In the genomic region with DNA sequence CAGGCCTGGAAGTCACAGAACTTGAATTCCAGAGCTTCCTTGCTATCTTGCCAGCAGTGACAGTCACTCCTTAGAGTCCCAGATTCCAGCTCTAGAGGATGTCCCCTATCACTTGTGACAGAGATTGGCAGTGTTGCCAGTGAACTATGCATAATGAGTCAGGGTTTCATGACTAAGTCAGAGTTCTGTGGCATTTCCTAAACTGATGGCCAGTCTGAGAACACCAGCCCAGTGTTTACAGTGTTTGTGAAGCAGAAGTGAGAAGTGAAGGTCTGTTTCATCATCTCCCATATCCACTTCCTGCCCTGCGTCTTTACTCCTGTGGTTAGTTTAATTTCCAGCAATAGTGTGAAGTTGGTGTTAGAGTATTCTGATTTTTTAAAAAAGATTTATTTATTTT, we compare ENCODE assay signal across 10 mouse cellular contexts. TPM values are rescaled to one million over a fixed set of nuclear protein-coding genes. Genes with fewer than 3 reads are reported as not detected.
DNase-seq lines count a peak whose midpoint lies in the region; TF ChIP-seq lines count a peak whose summit lies in the region.
"Had no signal": no experiment of that assay in that cellular context is flagged by ENCODE, and none has a peak within 500 bp of the region (broad histone marks: within the 10 kb centered on the region; RNA-seq: fewer than 3 reads in every experiment).

No protein-coding gene starts in this region.

- H3K27ac ChIP-seq in heart, embryonic 10.5 days = peak overlapping the region; percentile 57
- peak overlapping the region; percentile 65 for H3K27ac ChIP-seq in macrophage
- H3K27ac ChIP-seq in layer of hippocampus, adult 2 months = no peak overlapping the region; the same call in 1 of the 2 replicates

- peaks cover 71% of the 10 kb centered on the region for H3K79me2 ChIP-seq in macrophage (ENCODE audit: inconsistent target)

- no peak for TF ChIP-seq CTCF in layer of hippocampus, adult 2 months (conservative IDR thresholded peaks at IDR 0.05)

- DNase-seq in heart, embryonic 10.5 days (ENCODE audit: low spot score) = no peak
- no peak for DNase-seq in heart, adult 8-10 months (ENCODE audit: low spot score)
- peak; percentile 61 for DNase-seq in 3134 (ENCODE audit: extremely low read depth, insufficient read length, low spot score)
- peak; percentile 50 for DNase-seq in NIH3T3 (ENCODE audit: low read depth)
- no peak for DNase-seq in thymus, adult 18-20 months
- DNase-seq in thymus, postnatal 36 days = no peak
- DNase-seq in layer of hippocampus, adult 2 months (ENCODE audit: low spot score in 2 of 2) = no peak
- DNase-seq: kidney, adult 8-10 months; lung, postnatal 4 days had no signal

- peaks cover 38% of the 10 kb centered on the region for H3K4me1 ChIP-seq in heart, embryonic 10.5 days

- peaks cover 3% of the 10 kb centered on the region; the same call in 1 of the 2 replicates for H3K27me3 ChIP-seq in heart, embryonic 10.5 days (ENCODE audit: insufficient read depth, poor library complexity, severe bottlenecking)

- no peak overlapping the region for H3K4me3 ChIP-seq in heart, embryonic 10.5 days
- no peak overlapping the region for H3K4me3 ChIP-seq in macrophage (ENCODE audit: inconsistent target)
- H3K4me3 ChIP-seq in layer of hippocampus, adult 2 months = no peak overlapping the region

- 68% methylated on average over 1 of the region's 1 CpGs for WGBS in heart, embryonic 10.5 days
- 0% methylated on average over 1 of the region's 1 CpGs for WGBS in macrophage (ENCODE audit: missing documents)

- H3K36me3 ChIP-seq in heart, embryonic 10.5 days = no peaks in the 10 kb centered on the region
- H3K36me3 ChIP-seq in macrophage (ENCODE audit: inconsistent target) = peaks cover 5% of the 10 kb centered on the region; the same call in 1 of the 2 replicates

- no peaks in the 10 kb centered on the region for H3K9me3 ChIP-seq in heart, embryonic 10.5 days

RNA-seq across cellular contexts. Expression of a gene that starts 7.6 kb away (rescaled TPM):
- 4.6 and 6.5 TPM in 2 replicates for polyA plus RNA-seq in heart, embryonic 10.5 days (2016; fragmentation: Nextera tagmentation; extraction: Ambion mirVana)
- 1 to 10 TPM; 2.4 to 5.1 (median 3.0) TPM for total RNA-seq in heart, adult 8-10 months (2022)
- 100 to 1,000 TPM in 9 of 26 experiments, 10 to 100 TPM in 17; 16.1 to 338 (median 55.1) TPM for total RNA-seq in macrophage (2018; cell fraction: chromatin; rRNA removed)
- 100 to 1,000 TPM in 2 of 26 experiments, 10 to 100 TPM in 22, 1 to 10 TPM in 2; 6.7 to 150 (median 15.3) TPM for total RNA-seq in macrophage (2018; cell fraction: cytosol; rRNA removed)
- 100 to 1,000 TPM in 9 of 26 experiments, 10 to 100 TPM in 17; 22.5 to 279 (median 75.0) TPM for total RNA-seq in macrophage (2018; cell fraction: nucleus; rRNA removed)
- 11.0 to 16.8 TPM (median 11.8 TPM) in 3 replicates for polyA plus RNA-seq in macrophage (2018)
- total RNA-seq in layer of hippocampus, adult 2 months (2021) = 1 to 10 TPM; 6.7 to 8.1 TPM

RNA-seq across cellular contexts. Expression of a gene that starts 22.9 kb away (rescaled TPM):
- 0.03 and 0.07 TPM in 2 replicates for polyA plus RNA-seq in heart, embryonic 10.5 days (2016; fragmentation: Nextera tagmentation; extraction: Ambion mirVana)
- total RNA-seq in heart, adult 8-10 months (2022) = not detected
- total RNA-seq in macrophage (2018; cell fraction: chromatin; rRNA removed) = under 1 TPM in 2 of 26 experiments, not detected in 24; 0.16 to 0.17 TPM
- under 1 TPM in 8 of 26 experiments, not detected in 18; 0.03 to 0.05 (median 0.05) TPM for total RNA-seq in macrophage (2018; cell fraction: cytosol; rRNA removed)
- under 1 TPM in 7 of 26 experiments, not detected in 19; 0.06 to 0.34 (median 0.16) TPM for total RNA-seq in macrophage (2018; cell fraction: nucleus; rRNA removed)
- not detected in 3 replicates for polyA plus RNA-seq in macrophage (2018)
- 10 to 100 TPM; 38.2 to 38.6 TPM for total RNA-seq in layer of hippocampus, adult 2 months (2021)

Comparison
In these comparisons a context has a peak if more than half of its experiments do, and no peak if none do; other contexts are left out.
1. DNase-seq: peak in 3134 (single experiment) and NIH3T3 (single experiment); none in heart, embryonic 10.5 days (single experiment), heart, adult 8-10 months (single experiment), thymus, adult 18-20 months (0 of 2), thymus, postnatal 36 days (0 of 2) and layer of hippocampus, adult 2 months (0 of 2).
2. RNA of a gene that starts 22.9 kb away (total RNA-seq): 38.2 to 38.6 TPM in layer of hippocampus, adult 2 months; not detected in heart, adult 8-10 months; every median in the first group is over 10 times any median in the second.